Mouse (Mus musculus) ES-E14 (cell line): ENCODE data around the gene Cox18. TPM values are rescaled to one million over a fixed set of nuclear protein-coding genes. Genes with fewer than 3 reads are reported as not detected.

Source experiments
- DNase-seq: peaks from one replicate; pipeline ENCODE4 v3.0.0-alpha.2; 2013; ENCODE audit warnings: low read depth, low spot score
- H3K27ac ChIP-seq: 2 replicates; pipeline ENCODE4 v1.5.1; 2012; ENCODE audit warnings: low read depth, mild to moderate bottlenecking, low read length, moderate library complexity, mixed read lengths; ENCODE audit not compliant: poor library complexity, insufficient read depth, severe bottlenecking
- H3K36me3 ChIP-seq: 2 replicates; pipeline ENCODE4 v1.6.1; 2012; ENCODE audit warnings: mild to moderate bottlenecking, low read length, moderate library complexity, mixed read lengths; ENCODE audit not compliant: control insufficient read depth, poor library complexity, insufficient read depth, severe bottlenecking
- H3K4me1 ChIP-seq, 2 experiments: fragments of 150-350 bp in 1 of 2; sonication (generic) in 1 of 2; 2 replicates each; pipeline ENCODE4 v1.6.1; 2012; ENCODE audit warnings: low read length in 2 of 2, mild to moderate bottlenecking in 1 of 2, mixed read lengths in 1 of 2; ENCODE audit not compliant: control insufficient read depth in 2 of 2, insufficient read depth in 2 of 2, poor library complexity in 1 of 2
- H3K4me3 ChIP-seq, 2 experiments: fragments of 150-350 bp in 1 of 2; sonication (generic) in 1 of 2; 2 replicates each; pipeline ENCODE4 v1.5.1; 2012; ENCODE audit warnings: low read length in 2 of 2, low read depth in 1 of 2, mild to moderate bottlenecking in 1 of 2, mixed read lengths in 1 of 2; ENCODE audit not compliant: insufficient read depth in 1 of 2, poor library complexity in 1 of 2, severe bottlenecking in 1 of 2
- H3K9ac ChIP-seq: 2 replicates; pipeline ENCODE4 v1.6.1; 2012; ENCODE audit warnings: low read depth, mild to moderate bottlenecking, low read length, mixed read lengths; ENCODE audit not compliant: poor library complexity, insufficient read depth, severe bottlenecking
- H3K9me3 ChIP-seq: fragments of 150-350 bp; sonication (generic); 2 replicates; pipeline ENCODE4 v1.6.1; 2012; ENCODE audit warnings: low read depth, mild to moderate bottlenecking, low read length; ENCODE audit not compliant: control insufficient read depth, insufficient read depth
- CHD2 ChIP-seq: IDR thresholded peaks from 2 replicates; pipeline ENCODE4 v1.6.1; 2014; ENCODE audit warnings: mild to moderate bottlenecking, low read depth, low read length, inconsistent platforms
- HCFC1 ChIP-seq: IDR thresholded peaks from 2 replicates; pipeline ENCODE4 v1.6.1; 2012; ENCODE audit warnings: low read length, inconsistent platforms, borderline replicate concordance; ENCODE audit not compliant: insufficient read depth
- MAFK ChIP-seq: IDR thresholded peaks from 2 replicates; pipeline ENCODE4 v1.6.1; 2014; ENCODE audit warnings: mild to moderate bottlenecking, low read depth, low read length, inconsistent platforms; ENCODE audit not compliant: insufficient read depth
- ZC3H11A ChIP-seq: IDR thresholded peaks from 2 replicates; pipeline ENCODE4 v1.6.1; 2012; ENCODE audit warnings: low read depth, mild to moderate bottlenecking, inconsistent platforms, low read length, borderline replicate concordance
- ZNF384 ChIP-seq: IDR thresholded peaks from 2 replicates; pipeline ENCODE4 v1.6.1; 2012; ENCODE audit warnings: low read depth, low read length, inconsistent platforms
- in situ Hi-C, 2 experiments: fragments of 600-800 bp; cut with MboI; formaldehyde crosslinking; loops; one replicate each; pipeline ENCODE4 v1.15.1; 2025; ENCODE audit warnings: low sequenced_read_pairs in 2 of 2, inconsistent platforms in 1 of 2; ENCODE audit not compliant: unreplicated experiment in 2 of 2
- total RNA-seq: library from RNA; depleted of rRNA; stranded (reverse); fragments of 300-350 nt; gene quantifications from 2 replicates; pipeline ENCODE4 v1.2.3, GENCODE M21; 2012; rRNA removed

The Cox18 gene
- total RNA-seq, 1 experiment: 38.1 TPM

- Histone ChIP-seq H3K9ac (no peak overlapping the region), H3K36me3 (no peaks in the 10 kb centered on the region), H3K27ac (no peak overlapping the region), H3K9me3 (no peaks in the 10 kb centered on the region), H3K4me1 (no peaks in the 10 kb centered on the region), H3K4me3 (no peak overlapping the region)
- no peak for DNase-seq
- in situ Hi-C loops: loop anchor here in 1 of 2 experiments (25.0 kb wide), 1 partner anchor 341 kb away; no protein-coding TSS in a partner anchor
- TF ChIP-seq CHD2: no peak
- TF ChIP-seq MAFK: no peak
- no peak for TF ChIP-seq ZC3H11A
- TF ChIP-seq ZNF384: no peak
- no peak for TF ChIP-seq HCFC1
These were observed 45.7 kb downstream of the Cox18 start for GRCm38 (mm10) chr5:90178116-90178515.

Other genes with a start within 250 kb of the Cox18 start
- gene Ankrd17, start 142.6 kb upstream of the Cox18 start, total RNA-seq: 61.2 and 70.0 TPM in 2 replicates
- gene Gm9958, start 143.2 kb upstream of the Cox18 start, total RNA-seq: 0.32 and 0.94 TPM in 2 replicates
- not detected in 2 replicates for gene Alb, start 236.9 kb upstream of the Cox18 start, total RNA-seq